Mouse (Mus musculus) heart, embryonic 12.5 days (tissue): ENCODE measurements around the gene Trcg1. TPM values are rescaled to one million over a fixed set of nuclear protein-coding genes. Genes with fewer than 3 reads are reported as not detected.
A peak's percentile ranks its signal among the peaks of the same experiment; 100 is the strongest.

Source experiments
- ATAC-seq: fragments of 200-750 bp; cut with Nextera tagmentation; 2 replicates; pipeline ENCODE4 v1.8.0; 2017; ENCODE audit warnings: moderate TSS enrichment, moderate library complexity; ENCODE audit not compliant: insufficient number of reproducible peaks, low FRiP score
- H3K27ac ChIP-seq: fragments of 300-500 bp; sonication (generic); 2 replicates; pipeline ENCODE4 v1.5.1; 2016; ENCODE audit warnings: mild to moderate bottlenecking, moderate library complexity; ENCODE audit not compliant: poor library complexity, severe bottlenecking
- H3K27me3 ChIP-seq: fragments of 300-500 bp; sonication (generic); replicated peaks from 2 replicates; pipeline ENCODE4 v1.6.1; 2016; ENCODE audit warnings: mild to moderate bottlenecking, moderate library complexity
- H3K36me3 ChIP-seq: fragments of 300-500 bp; sonication (generic); 2 replicates; pipeline ENCODE4 v1.6.1; 2016; ENCODE audit warnings: mild to moderate bottlenecking, moderate library complexity
- H3K4me1 ChIP-seq: fragments of 300-500 bp; sonication (generic); replicated peaks from 2 replicates; pipeline ENCODE4 v1.6.1; 2016; ENCODE audit warnings: mild to moderate bottlenecking
- H3K4me2 ChIP-seq: fragments of 300-500 bp; sonication (generic); 2 replicates; pipeline ENCODE4 v1.6.1; 2016; ENCODE audit warnings: mild to moderate bottlenecking, moderate library complexity
- H3K4me3 ChIP-seq: fragments of 300-500 bp; sonication (generic); 2 replicates; pipeline ENCODE4 v1.5.1; 2016; ENCODE audit warnings: mild to moderate bottlenecking
- H3K9ac ChIP-seq: fragments of 300-500 bp; sonication (generic); 2 replicates; pipeline ENCODE4 v1.6.1; 2016; ENCODE audit warnings: mild to moderate bottlenecking, moderate library complexity
- H3K9me3 ChIP-seq: fragments of 300-500 bp; sonication (generic); replicated peaks from 2 replicates; pipeline ENCODE4 v1.6.1; 2016; ENCODE audit warnings: mild to moderate bottlenecking, moderate library complexity
- WGBS: fragments of 180-500 bp; shearing (Covaris S2); methylation state at CpG from one replicate; pipeline ENCODE4 v1.1.7; 2016; 5-methylcytosine and 5-hydroxymethylcytosine counted together
- polyA plus RNA-seq: library from polyadenylated mRNA; unstranded; fragments of >200 nt; fragmentation: Nextera tagmentation; extraction: Ambion mirVana; gene quantifications from 2 replicates; pipeline ENCODE4 v1.2.1, GENCODE M21; 2016

Gene Trcg1
- polyA plus RNA-seq, 1 experiment from 2014 or later = not detected

DNA sequence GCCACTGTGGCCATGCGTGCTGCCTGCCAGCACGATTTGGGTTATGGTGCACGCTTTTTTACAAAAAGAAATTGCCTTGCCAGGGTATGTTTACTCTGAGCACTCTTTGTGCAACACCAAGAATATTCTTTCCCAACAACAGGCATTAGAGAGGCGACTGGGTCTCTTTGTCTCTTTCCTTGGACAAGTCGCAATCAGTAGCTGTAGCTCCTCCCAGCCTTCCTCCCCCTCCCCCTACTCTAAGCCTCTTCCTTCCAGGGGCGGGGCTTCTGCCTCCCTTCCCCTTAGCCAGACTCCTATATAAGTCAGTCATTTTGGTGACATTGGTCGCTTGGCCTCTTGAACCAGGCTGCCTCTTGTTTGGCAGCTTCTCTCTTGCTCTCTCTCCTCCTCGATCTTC lies 59.9 kb downstream of the Trcg1 start:
- no peaks in the 10 kb centered on the region for H3K27me3 ChIP-seq
- no peaks in the 10 kb centered on the region for H3K4me1 ChIP-seq
- ATAC-seq = no peak
- H3K36me3 ChIP-seq = no peaks in the 10 kb centered on the region
- H3K4me2 ChIP-seq = no peak overlapping the region
- H3K4me3 ChIP-seq = no peak overlapping the region
- H3K9ac ChIP-seq = no peak overlapping the region
- H3K27ac ChIP-seq = no peak overlapping the region
- H3K9me3 ChIP-seq = peaks cover 5% of the 10 kb centered on the region; the same call in 1 of the 2 replicates
- 65% methylated on average over 8 of the region's 8 CpGs for WGBS

DNA sequence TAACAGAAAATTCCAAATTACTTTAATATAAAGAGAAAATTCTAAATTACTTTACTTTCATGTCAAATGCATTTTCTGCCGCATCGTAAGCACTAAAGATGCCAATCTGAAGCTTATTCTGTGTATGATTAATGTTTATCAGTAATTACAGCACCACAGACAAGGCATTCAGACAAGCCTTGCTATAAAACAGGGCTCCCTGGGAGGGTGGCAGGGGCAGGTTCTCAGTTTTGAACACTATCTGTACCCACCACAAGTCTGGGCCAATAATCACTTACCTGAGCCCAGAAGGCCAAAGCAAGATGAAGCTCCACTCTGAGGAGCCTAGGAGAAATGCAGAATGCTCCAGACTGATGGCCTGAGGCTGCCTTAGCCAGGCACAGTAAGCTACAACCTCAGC lies 61.6 kb downstream of the Trcg1 start:
- no peaks in the 10 kb centered on the region for H3K4me1 ChIP-seq
- H3K27me3 ChIP-seq = no peaks in the 10 kb centered on the region
- H3K36me3 ChIP-seq = no peaks in the 10 kb centered on the region
- 93% methylated on average over 2 of the region's 2 CpGs for WGBS
- H3K4me2 ChIP-seq = 0 out of 2 replicates have a peak overlapping the region, but pooled peaks have one; percentile 13
- no peak for ATAC-seq
- no peak overlapping the region for H3K9ac ChIP-seq
- no peaks in the 10 kb centered on the region for H3K9me3 ChIP-seq
- no peak overlapping the region for H3K4me3 ChIP-seq
- H3K27ac ChIP-seq = peak overlapping the region; percentile 6; the same call in 1 of the 2 replicates

Other genes with a start within 250 kb of the Trcg1 start
- 22.4 and 22.9 TPM in 2 replicates for gene Ptpn9, start 241.6 kb upstream of the Trcg1 start, polyA plus RNA-seq
- 29.3 and 29.6 TPM in 2 replicates for gene Sin3a, start 164.5 kb upstream of the Trcg1 start, polyA plus RNA-seq
- gene Man2c1, start 105.9 kb upstream of the Trcg1 start, polyA plus RNA-seq = 57.1 and 59.6 TPM in 2 replicates
- 4.3 and 5.2 TPM in 2 replicates for gene Neil1, start 88.3 kb upstream of the Trcg1 start, polyA plus RNA-seq
- gene Commd4, start 78.2 kb upstream of the Trcg1 start, polyA plus RNA-seq = 60.3 and 61.5 TPM in 2 replicates
- 17.4 and 17.9 TPM in 2 replicates for gene 1700017B05Rik, start 26.1 kb downstream of the Trcg1 start, polyA plus RNA-seq
- gene Ppcdc, start 203.6 kb downstream of the Trcg1 start, polyA plus RNA-seq = 19.4 and 20.2 TPM in 2 replicates
- 11.8 and 12.3 TPM in 2 replicates for gene Scamp5, start 231.5 kb downstream of the Trcg1 start, polyA plus RNA-seq